Mouse (Mus musculus): ENCODE data around the gene Pla2g15.
"Not testable (repeated sequence)": the region's sequence is repeated elsewhere in the genome, so short reads cannot be mapped to it uniquely, and the experiment has no call there.

Pla2g15 gene

GRCm38 (mm10) chr8:106173566-106173965, 23.4 kb downstream of the Pla2g15 start:
- DNase-seq, result no peak

- peak in 1 of 2 experiments; percentile 41 for DNase-seq
Measured at GRCm38 (mm10) chr8:106176891-106177290, 26.7 kb downstream of the Pla2g15 start.

- DNase-seq, result no peak
Measured at GRCm38 (mm10) chr8:106177594-106177993, 27.4 kb downstream of the Pla2g15 start.

GRCm38 (mm10) chr8:106178428-106178827, 28.2 kb downstream of the Pla2g15 start:
- DNase-seq, result no peak

GRCm38 (mm10) chr8:106185628-106186270, 35.5 kb downstream of the Pla2g15 start:
- peak; percentile 65 to 76 for DNase-seq

GRCm38 (mm10) chr8:106186394-106186793, 36.2 kb downstream of the Pla2g15 start:
- no peak for DNase-seq

- no peak for DNase-seq
Measured at GRCm38 (mm10) chr8:106189162-106189561, 39.0 kb downstream of the Pla2g15 start.

- DNase-seq, result no peak
Measured at GRCm38 (mm10) chr8:106191639-106192038, 41.4 kb downstream of the Pla2g15 start.

- no peak for DNase-seq
Measured at GRCm38 (mm10) chr8:106193162-106193561, 43.0 kb downstream of the Pla2g15 start.

GRCm38 (mm10) chr8:106194062-106194461, 43.9 kb downstream of the Pla2g15 start:
- no peak for DNase-seq

GRCm38 (mm10) chr8:106198741-106199140, 48.5 kb downstream of the Pla2g15 start:
- peak; percentile 17 to 32 for DNase-seq

- not testable (repeated sequence) for DNase-seq
Measured at GRCm38 (mm10) chr8:106199596-106199995, 49.4 kb downstream of the Pla2g15 start.

- DNase-seq, result peak in 1 of 2 experiments; percentile 7
Measured at GRCm38 (mm10) chr8:106210035-106210731, 60.0 kb downstream of the Pla2g15 start.

GRCm38 (mm10) chr8:106210821-106211345, 60.7 kb downstream of the Pla2g15 start, which contains the start of the genes Slc7a6os and Prmt7:
Slc7a6os (minus strand) TSS chr8:106210935.
Prmt7 (plus strand) TSS chr8:106210936.
- peak; percentile 95 to 97 for DNase-seq

GRCm38 (mm10) chr8:106211421-106211820, 61.2 kb downstream of the Pla2g15 start:
- DNase-seq, result no peak

- DNase-seq, result no peak
Measured at GRCm38 (mm10) chr8:106213959-106214358, 63.8 kb downstream of the Pla2g15 start.

All from lung, adult 18-20 months (tissue).